Mouse (Mus musculus): ENCODE results near the gene A930033H14Rik.

DNA sequence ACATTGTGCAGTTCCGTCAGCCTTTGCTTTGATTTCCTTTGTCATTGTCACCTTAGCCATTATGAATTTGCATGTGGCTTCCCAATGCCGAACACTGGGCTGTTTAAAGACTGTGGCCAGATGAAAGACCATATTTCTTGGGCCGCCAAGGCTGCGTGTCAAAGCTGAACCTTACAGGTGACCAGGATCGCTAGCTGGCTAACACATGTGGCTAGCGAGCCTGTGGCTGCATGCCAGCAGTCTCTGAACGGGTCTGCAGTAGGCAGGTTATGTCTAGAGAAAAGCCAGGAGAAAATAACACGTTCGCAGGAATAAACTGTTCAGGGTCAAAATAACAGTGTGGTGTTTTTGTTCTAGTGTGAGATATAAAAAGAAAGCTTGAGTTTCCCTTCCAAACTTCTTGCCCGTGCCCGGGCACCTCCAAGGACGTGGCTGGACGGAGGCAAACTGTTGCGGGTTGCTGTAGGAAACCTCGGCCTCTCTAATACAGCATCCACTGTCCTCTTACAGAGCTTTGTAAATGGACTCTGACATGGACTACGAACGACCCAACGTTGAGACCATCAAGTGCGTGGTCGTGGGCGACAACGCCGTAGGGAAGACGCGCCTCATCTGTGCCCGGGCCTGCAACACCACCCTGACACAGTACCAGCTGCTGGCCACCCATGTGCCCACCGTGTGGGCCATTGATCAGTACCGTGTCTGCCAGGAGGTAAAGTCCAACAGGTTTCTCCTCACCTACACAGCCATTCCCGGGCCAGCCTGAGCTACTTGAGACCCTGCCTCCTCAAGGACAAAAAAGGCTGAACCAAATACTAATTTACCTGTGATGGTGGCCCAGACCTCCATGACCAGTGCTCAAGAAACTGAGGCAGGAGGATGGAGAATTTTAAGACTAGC lies 35.6 kb upstream of the A930033H14Rik start:
- no peak for TF ChIP-seq EP300 (optimal IDR thresholded peaks at IDR 0.05)
- TF ChIP-seq CTCF (IDR thresholded peaks at IDR 0.05; ENCODE audit: low read depth) = no peak

Data from stomach, postnatal 0 days (tissue).